Mouse (Mus musculus) C2C12 (cell line): Measurements from ENCODE around the gene Pip4k2c. TPM values are rescaled to one million over a fixed set of nuclear protein-coding genes. Genes with fewer than 3 reads are reported as not detected.

Source experiments
- H3K27me3 ChIP-seq: one replicate; pipeline ENCODE4 v1.6.1; 2011; ENCODE audit not compliant: control insufficient read depth, insufficient read depth, insufficient read length
- H3K36me3 ChIP-seq: one replicate; pipeline ENCODE4 v1.6.1; 2011; ENCODE audit not compliant: control insufficient read depth, insufficient read depth
- H3K4me3 ChIP-seq: one replicate; pipeline ENCODE4 v1.5.1; 2011; ENCODE audit warnings: mild to moderate bottlenecking, control low read depth; ENCODE audit not compliant: poor library complexity, insufficient read depth, severe bottlenecking
- H3K79me2 ChIP-seq: one replicate; pipeline ENCODE4 v1.6.1; 2011; ENCODE audit not compliant: control insufficient read depth, insufficient read depth
- H3K79me3 ChIP-seq: one replicate; pipeline ENCODE4 v1.6.1; 2011; ENCODE audit warnings: low read depth, control low read depth
- H3ac ChIP-seq: one replicate; pipeline ENCODE3; 2011; ENCODE audit warnings: low read depth; ENCODE audit not compliant: control insufficient read depth, insufficient read length
- CEBPB ChIP-seq: IDR thresholded peaks from one replicate; pipeline ENCODE4 v1.6.1; 2011; ENCODE audit warnings: low read depth, mild to moderate bottlenecking, control low read depth, moderate library complexity
- CTCF ChIP-seq: IDR thresholded peaks from one replicate; pipeline ENCODE4 v1.5.1; 2011; ENCODE audit not compliant: control insufficient read depth, insufficient read depth, insufficient read length
- FOSL1 ChIP-seq: IDR thresholded peaks from one replicate; pipeline ENCODE4 v1.8.0; 2011; ENCODE audit warnings: mild to moderate bottlenecking, low read length; ENCODE audit not compliant: poor library complexity, insufficient read depth, severe bottlenecking
- MAX ChIP-seq: IDR thresholded peaks from one replicate; pipeline ENCODE4 v1.6.1; 2011; ENCODE audit warnings: mild to moderate bottlenecking, control low read depth
- MYOD1 ChIP-seq: IDR thresholded peaks from one replicate; pipeline ENCODE4 v1.6.1; 2011; ENCODE audit warnings: low read depth; ENCODE audit not compliant: control insufficient read depth, insufficient read length
- MYOG ChIP-seq: IDR thresholded peaks from one replicate; pipeline ENCODE4 v1.6.1; 2011; ENCODE audit not compliant: control insufficient read depth, insufficient read length; ENCODE audit errors: extremely low read depth
- USF1 ChIP-seq: IDR thresholded peaks from one replicate; pipeline ENCODE4 v1.6.1; 2011; ENCODE audit warnings: low read depth, mild to moderate bottlenecking, control low read depth, moderate library complexity
- polyA plus RNA-seq: library from polyadenylated mRNA; unstranded; fragments of >200 nt; fragmentation: generic; extraction: Trizol; gene quantifications from one replicate; pipeline ENCODE4 v1.2.1, GENCODE M21; 2012; ENCODE audit warnings: missing spikeins

Pip4k2c gene
- polyA plus RNA-seq, 1 experiment, result 25.8 TPM

DNA sequence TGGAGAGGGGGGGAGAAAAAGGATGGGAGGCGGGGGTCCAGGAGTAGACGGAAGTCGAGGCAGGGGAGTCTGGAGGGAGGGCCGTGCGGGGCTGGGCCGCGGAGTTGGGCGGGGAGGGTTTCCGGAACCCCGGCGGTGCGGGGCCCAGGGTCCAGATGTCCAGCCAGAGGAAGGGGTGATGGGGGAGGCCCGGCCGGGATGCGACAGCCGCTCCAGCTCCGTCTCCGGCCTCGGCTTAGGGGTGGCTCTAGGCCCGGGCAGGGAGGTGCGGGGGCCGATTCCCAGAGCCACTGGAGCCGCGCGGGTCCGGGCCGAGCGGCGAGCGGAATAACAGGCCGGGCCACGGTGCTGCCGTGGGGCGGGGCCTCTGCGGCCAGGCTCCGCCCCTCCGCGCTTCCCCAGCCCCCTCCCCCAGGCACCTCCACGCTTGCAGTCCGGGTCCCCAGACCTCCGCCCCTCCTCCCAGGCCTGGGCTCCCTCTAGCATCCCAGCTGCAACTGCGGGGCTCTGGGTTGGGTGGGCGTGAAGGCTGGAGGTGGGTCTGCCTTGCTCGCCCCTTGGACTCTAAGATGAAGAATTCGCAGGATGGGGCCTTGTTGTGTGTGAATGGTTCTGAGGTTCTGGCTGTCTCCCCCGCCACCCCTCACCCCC lies 22.8 kb downstream of the Pip4k2c start:
- TF ChIP-seq CEBPB (no peak), FOSL1 (no peak), USF1 (no peak)
- H3K36me3 ChIP-seq, result peaks cover 7% of the 10 kb centered on the region
- no peaks in the 10 kb centered on the region for H3K27me3 ChIP-seq
- no peaks in the 10 kb centered on the region for H3K79me2 ChIP-seq
- no peaks in the 10 kb centered on the region for H3K79me3 ChIP-seq
- peak overlapping the region; percentile 90 for H3ac ChIP-seq
- H3K4me3 ChIP-seq, result peak overlapping the region; percentile 40

DNA sequence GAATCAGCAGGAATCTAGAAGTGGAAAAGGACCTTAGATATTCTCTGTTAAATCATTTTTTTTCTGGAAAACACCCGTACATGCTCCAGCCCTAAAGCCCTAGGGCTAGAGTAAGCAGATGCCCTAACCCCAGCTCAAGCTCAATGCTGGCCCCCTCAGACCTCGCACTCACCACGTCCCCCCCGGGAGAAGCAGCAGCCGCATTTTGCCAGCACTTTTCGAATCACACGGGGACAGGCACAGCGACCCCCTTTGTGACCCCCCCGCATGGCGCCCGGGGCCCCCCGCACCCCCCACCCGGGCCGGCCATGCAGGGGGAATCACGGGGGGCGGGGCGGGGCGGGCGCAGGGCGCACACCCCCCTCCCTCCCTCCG lies 23.3 kb downstream of the Pip4k2c start:
- Histone ChIP-seq H3K27me3 (no peaks in the 10 kb centered on the region), H3K79me2 (no peaks in the 10 kb centered on the region), H3K36me3 (peaks cover 5% of the 10 kb centered on the region), H3K4me3 (peak overlapping the region; percentile 40), H3K79me3 (no peaks in the 10 kb centered on the region), H3ac (peak overlapping the region; percentile 90)
- TF ChIP-seq FOSL1, result no peak
- no peak for TF ChIP-seq CTCF
- no peak for TF ChIP-seq MAX
- no peak for TF ChIP-seq MYOG
- no peak for TF ChIP-seq CEBPB
- no peak for TF ChIP-seq USF1
- no peak for TF ChIP-seq MYOD1

DNA sequence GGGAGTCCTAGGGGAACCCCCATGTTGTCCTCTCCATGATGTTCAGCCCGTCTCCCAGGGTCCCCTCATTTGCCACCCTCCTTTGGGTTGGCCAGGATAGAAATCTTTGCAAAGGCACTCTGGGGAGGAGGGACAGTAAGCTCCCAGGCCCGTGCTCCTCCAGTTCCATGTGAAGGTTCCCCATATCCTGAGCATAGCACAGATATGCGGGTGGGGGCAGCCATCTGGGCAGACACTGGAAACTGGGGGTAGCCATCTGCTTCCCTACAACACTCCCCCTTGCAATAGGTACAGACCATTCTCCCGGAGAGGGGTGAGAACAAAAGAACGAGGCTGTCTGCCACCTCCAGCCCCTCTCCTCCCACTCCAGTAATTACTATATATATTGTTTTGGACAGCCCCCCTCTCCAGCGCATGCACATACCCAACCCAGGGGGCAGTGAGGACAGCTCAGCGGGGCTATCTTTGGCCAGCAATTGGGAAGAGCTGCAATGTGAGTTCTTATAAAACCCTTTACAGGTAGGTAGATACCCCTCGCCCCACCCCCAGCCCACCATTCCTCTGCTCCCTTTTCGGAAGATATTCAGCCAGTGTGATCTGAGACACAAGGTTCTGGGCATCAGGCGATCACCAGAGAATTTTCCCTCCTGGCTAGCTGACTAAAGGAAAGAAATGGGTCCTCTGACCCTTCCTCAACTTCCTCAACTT lies 23.9 kb downstream of the Pip4k2c start:
- Histone ChIP-seq H3K36me3 (peaks cover 3% of the 10 kb centered on the region), H3K79me3 (no peaks in the 10 kb centered on the region)
- no peak for TF ChIP-seq MAX
- no peak for TF ChIP-seq MYOG
- TF ChIP-seq CEBPB, result no peak
- no peak for TF ChIP-seq FOSL1
- TF ChIP-seq CTCF, result no peak
- no peak for TF ChIP-seq USF1
- TF ChIP-seq MYOD1, result no peak

DNA sequence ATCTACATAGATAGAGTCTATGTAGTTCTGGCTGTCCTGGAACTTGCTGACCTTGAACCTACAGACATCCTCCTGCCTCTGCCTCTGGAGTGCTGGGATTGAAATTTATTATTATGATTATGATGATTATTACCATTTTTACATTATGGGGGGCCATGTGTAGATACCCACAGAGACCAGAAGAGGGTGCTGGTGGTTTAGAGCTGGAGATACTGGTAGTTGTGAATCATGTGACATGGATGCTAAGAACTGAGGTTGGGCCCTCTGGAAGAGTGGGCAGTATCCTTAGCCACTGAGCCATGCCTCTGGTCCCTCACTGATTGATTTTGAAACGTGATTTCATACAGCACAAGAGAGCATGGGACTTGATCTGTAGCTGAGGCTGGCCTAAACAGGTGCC lies 24.9 kb downstream of the Pip4k2c start:
- no peak overlapping the region for H3K4me3 ChIP-seq
- TF ChIP-seq CEBPB (no peak), CTCF (no peak), MYOG (no peak), USF1 (peak; percentile 58)
- H3ac ChIP-seq, result no peak overlapping the region
- H3K79me2 ChIP-seq, result no peaks in the 10 kb centered on the region
- H3K79me3 ChIP-seq, result no peaks in the 10 kb centered on the region
- peaks cover 3% of the 10 kb centered on the region for H3K36me3 ChIP-seq
- H3K27me3 ChIP-seq, result no peaks in the 10 kb centered on the region

More for the DNA sequence above, 23.9 kb downstream of the Pip4k2c start:
- no peak overlapping the region for H3K4me3 ChIP-seq
- no peak overlapping the region for H3ac ChIP-seq
- no peaks in the 10 kb centered on the region for H3K79me2 ChIP-seq
- no peaks in the 10 kb centered on the region for H3K27me3 ChIP-seq

DNA sequence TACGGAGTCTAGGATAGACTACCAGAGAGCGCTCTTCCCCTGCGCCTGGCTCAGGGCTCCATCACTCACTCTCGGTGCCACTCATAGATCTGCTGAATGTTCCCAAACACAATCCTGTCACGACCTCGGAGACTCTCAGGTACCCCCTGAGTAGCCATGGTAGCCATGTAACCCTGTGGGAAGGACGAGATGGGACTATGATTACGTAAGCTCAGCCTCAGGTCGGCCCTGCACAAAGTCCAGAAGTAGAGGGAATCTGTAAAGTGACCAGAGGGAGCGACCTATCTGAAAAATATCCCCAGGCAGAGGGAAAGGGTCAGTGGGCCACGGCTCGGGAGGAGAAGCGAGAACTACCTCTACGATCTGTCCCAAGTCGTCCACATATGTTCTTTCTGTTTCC lies 25.9 kb downstream of the Pip4k2c start:
- TF ChIP-seq USF1, result no peak
- TF ChIP-seq MYOG, result no peak
- TF ChIP-seq MYOD1, result no peak
- no peak for TF ChIP-seq CTCF
- TF ChIP-seq MAX, result no peak
- no peak for TF ChIP-seq FOSL1
- TF ChIP-seq CEBPB, result no peak
- Histone ChIP-seq H3ac (no peak overlapping the region), H3K27me3 (no peaks in the 10 kb centered on the region), H3K79me3 (no peaks in the 10 kb centered on the region), H3K79me2 (no peaks in the 10 kb centered on the region), H3K36me3 (no peaks in the 10 kb centered on the region), H3K4me3 (no peak overlapping the region)

DNA sequence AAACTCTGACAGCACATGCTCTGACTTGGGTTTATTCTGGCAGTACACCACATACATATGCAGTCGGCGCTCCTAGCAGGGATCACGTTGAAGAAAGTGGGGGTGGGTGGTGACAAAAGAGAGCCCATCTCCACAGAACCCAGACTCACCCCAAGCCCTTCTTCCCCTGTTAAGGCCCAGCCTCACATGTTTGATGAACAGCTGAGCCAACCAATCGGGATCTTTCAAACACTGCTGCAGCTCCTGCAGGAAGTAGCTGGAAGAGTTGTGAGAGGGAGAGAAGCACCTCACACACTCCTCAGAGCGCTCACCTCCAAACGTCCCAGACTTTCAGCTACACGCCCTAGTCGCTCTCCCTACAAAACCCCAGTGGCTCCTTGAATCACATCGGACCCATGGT lies 26.3 kb downstream of the Pip4k2c start:
- no peaks in the 10 kb centered on the region for H3K79me2 ChIP-seq
- no peaks in the 10 kb centered on the region for H3K36me3 ChIP-seq
- H3ac ChIP-seq, result no peak overlapping the region
- TF ChIP-seq FOSL1 (no peak), MAX (no peak), USF1 (no peak), MYOD1 (no peak), MYOG (no peak), CTCF (no peak), CEBPB (no peak)
- H3K4me3 ChIP-seq, result no peak overlapping the region
- no peaks in the 10 kb centered on the region for H3K79me3 ChIP-seq
- H3K27me3 ChIP-seq, result no peaks in the 10 kb centered on the region
